Mouse (Mus musculus) testis, adult 2 months (tissue): ENCODE measurements around the gene Hnrnpa3.

ENCODE experiments used
- CTCF ChIP-seq: fragments of 200-500 bp; IDR thresholded peaks from 2 replicates; pipeline ENCODE4 v1.5.1; 2012; ENCODE audit warnings: low read depth, mild to moderate bottlenecking, inconsistent platforms, low read length, moderate library complexity; ENCODE audit not compliant: control insufficient read depth, insufficient read depth, insufficient replicate concordance
- POLR2A ChIP-seq: fragments of 200-500 bp; IDR thresholded peaks from 2 replicates; pipeline ENCODE4 v1.6.1; 2012; ENCODE audit warnings: low read depth, mild to moderate bottlenecking, inconsistent platforms, low read length, moderate library complexity; ENCODE audit not compliant: control insufficient read depth

- TF ChIP-seq CTCF: no peak
- no peak for TF ChIP-seq POLR2A
These were observed 32.3 kb downstream of the Hnrnpa3 start for GRCm38 (mm10) chr2:75691316-75691715.
